Mouse (Mus musculus): Measurements from ENCODE around the gene Frmd4a.

Frmd4a gene

GRCm38 (mm10) chr2:4620640-4621401 lies 603.3 kb downstream of the Frmd4a start:
- no peak for DNase-seq (ENCODE audit: low spot score)

GRCm38 (mm10) chr2:4621471-4621985 lies 604.0 kb downstream of the Frmd4a start:
- DNase-seq (ENCODE audit: low spot score): no peak

- DNase-seq (ENCODE audit: low spot score): no peak
Measured at GRCm38 (mm10) chr2:4626911-4627310, 609.4 kb downstream of the Frmd4a start.

GRCm38 (mm10) chr2:4628920-4629319 lies 611.4 kb downstream of the Frmd4a start:
- no peak for DNase-seq (ENCODE audit: low spot score)

GRCm38 (mm10) chr2:4629470-4629869 lies 612.0 kb downstream of the Frmd4a start:
- DNase-seq (ENCODE audit: low spot score): no peak

GRCm38 (mm10) chr2:4630197-4630835 lies 612.8 kb downstream of the Frmd4a start:
- no peak for DNase-seq (ENCODE audit: low spot score)

- no peak for DNase-seq (ENCODE audit: low spot score)
Measured at GRCm38 (mm10) chr2:4635804-4636203, 618.3 kb downstream of the Frmd4a start.

GRCm38 (mm10) chr2:4636656-4637055 lies 619.1 kb downstream of the Frmd4a start:
- DNase-seq (ENCODE audit: low spot score): no peak

- no peak for DNase-seq (ENCODE audit: low spot score)
Measured at GRCm38 (mm10) chr2:4638189-4638588, 620.7 kb downstream of the Frmd4a start.

- DNase-seq (ENCODE audit: low spot score): no peak
Measured at GRCm38 (mm10) chr2:4645066-4645465, 627.5 kb downstream of the Frmd4a start.

GRCm38 (mm10) chr2:4648094-4648493 lies 630.6 kb downstream of the Frmd4a start:
- no peak for DNase-seq (ENCODE audit: low spot score)

GRCm38 (mm10) chr2:4649646-4650045 lies 632.1 kb downstream of the Frmd4a start:
- DNase-seq (ENCODE audit: low spot score): no peak

GRCm38 (mm10) chr2:4651500-4652285 lies 634.2 kb downstream of the Frmd4a start, which contains the start of gene Prpf18:
TSS of gene Prpf18 (minus strand) at chr2:4652113.
- peak; percentile 85 for DNase-seq (ENCODE audit: low spot score)

GRCm38 (mm10) chr2:4660677-4661076 lies 643.2 kb downstream of the Frmd4a start:
- no peak for DNase-seq (ENCODE audit: low spot score)
